Mouse (Mus musculus) embryo, embryonic 10 days (tissue): ENCODE measurements around the gene Txndc9.

Experiments used
- DNase-seq: peaks from one replicate; pipeline ENCODE4 v3.0.0-alpha.2; 2015; ENCODE audit warnings: low spot score

Txndc9 gene

GRCm38 (mm10) chr1:37971520-37971919, 26.2 kb downstream of the Txndc9 start:
- DNase-seq = no peak

DNA sequence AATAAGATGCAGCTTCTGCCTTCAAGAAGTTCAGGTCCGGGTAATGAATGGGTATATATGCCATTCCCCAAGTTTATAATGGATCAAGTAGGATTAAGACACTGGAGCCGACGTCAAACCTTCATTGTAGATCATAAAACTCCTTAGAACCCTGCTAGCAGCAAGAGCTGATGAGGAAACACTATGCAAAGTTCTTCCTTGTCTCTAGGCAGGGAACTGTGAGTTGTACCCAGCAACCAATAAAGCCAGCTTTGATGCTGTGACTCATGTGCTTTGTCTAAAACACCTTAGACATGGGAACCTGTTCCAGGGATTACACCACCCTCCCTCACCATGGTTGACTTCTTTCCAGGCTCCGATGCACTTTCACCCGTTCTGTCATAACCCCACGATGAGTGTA, 28.9 kb downstream of the Txndc9 start:
- DNase-seq = no peak

DNA sequence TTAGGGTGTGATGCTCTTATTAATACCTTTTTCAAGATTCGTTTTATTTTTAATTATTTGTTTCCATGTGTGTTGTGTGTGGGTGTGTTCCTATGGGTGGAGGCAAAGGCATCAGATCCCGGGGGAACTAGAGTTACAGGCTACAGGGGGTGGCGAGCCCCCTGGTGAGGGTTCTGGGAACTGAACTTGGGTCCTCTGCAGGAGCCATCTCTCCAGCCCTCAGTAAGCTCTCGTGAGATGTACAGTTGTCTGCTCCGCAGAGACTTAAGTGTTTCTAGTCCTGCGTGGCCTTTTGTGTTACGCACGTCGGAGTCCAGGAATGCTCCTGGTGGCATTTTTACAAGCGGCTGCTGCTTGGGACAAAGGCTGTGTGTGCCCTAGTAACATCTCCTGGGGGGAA, 32.1 kb downstream of the Txndc9 start:
- DNase-seq = no peak

- no peak for DNase-seq
Measured at GRCm38 (mm10) chr1:37959486-37959885, 38.2 kb downstream of the Txndc9 start.

GRCm38 (mm10) chr1:37958516-37958915, 39.2 kb downstream of the Txndc9 start:
- DNase-seq = no peak

- DNase-seq = no peak
Measured at GRCm38 (mm10) chr1:37957659-37958058, 40.0 kb downstream of the Txndc9 start, which contains the start of gene Lyg1. Gene Lyg1, minus strand, starts transcription at chr1:37957759.

DNA sequence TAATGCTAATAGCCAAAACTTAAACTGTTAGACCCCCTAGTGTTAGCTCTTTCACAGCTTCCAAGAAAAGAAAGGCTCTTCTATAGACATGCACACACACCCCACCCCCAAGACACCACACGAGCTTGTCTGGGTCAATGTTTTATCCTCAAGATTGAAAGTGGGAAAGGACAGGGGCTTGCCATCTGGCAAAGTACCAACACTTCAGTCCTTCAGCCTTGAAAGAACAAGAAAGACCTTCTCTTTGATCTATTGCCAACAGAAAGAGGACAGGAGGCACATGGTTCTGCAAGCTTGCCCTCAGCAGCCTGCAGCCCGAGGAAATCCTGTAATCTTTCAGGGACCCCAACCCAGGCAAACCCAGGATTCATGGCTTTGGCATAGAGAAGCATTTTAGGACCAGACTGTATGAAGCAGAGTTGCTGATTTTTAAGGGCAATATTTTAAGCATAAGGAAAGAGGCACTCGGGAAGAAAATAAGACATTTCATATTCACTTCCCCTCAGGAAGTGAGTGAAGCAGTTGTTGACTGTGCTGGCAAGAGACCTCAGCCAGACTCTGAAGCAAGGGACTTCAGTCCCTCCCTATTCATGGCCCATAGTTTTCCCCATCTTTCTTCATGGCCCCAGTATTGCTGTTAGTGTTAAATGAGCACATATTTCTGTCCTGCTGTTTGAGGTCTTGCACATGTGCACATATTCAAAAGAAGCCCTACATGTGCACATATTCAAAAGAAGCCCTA, 40.8 kb downstream of the Txndc9 start:
- no peak for DNase-seq

DNA sequence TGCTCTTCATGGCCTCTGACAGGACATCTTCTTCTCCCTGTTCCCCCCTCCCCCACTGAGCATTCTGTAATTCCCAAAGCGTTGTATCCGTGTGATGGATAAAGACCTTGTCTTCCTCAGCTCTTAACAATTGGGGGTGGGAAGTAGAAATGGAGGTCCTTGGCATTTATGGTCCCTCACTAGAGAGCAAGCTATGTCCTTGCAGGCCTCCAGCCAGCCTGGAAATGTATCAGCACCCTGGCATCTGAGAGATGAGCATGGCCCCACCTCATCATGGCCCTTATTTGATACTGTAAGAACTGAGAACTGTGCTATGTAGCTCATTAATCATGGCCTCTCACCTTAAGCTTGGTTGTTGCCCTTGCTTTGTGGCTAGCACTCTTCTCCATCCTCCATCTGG, 42.4 kb downstream of the Txndc9 start:
- no peak for DNase-seq

GRCm38 (mm10) chr1:37954786-37955185, 42.9 kb downstream of the Txndc9 start:
- no peak for DNase-seq

DNA sequence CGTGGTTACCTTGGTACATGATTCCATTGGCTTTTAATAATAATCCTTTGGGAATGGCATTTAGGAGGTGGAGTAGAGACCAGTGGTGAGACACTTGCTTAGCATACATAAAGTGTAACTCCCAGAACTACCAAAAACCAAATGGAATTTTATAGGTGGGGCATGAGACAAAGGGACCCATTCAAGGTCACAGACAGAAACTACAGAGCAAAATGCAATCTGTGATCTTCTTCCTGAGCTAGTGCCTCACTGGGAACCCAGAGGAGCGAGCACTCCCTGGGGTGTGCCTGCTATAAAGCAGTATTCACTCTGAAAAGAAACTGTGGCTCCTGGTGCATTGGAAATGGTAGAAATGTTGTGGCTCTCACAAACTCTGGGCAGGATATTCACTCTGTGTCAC, 48.8 kb downstream of the Txndc9 start:
- no peak for DNase-seq
